ENCODE assay signal across 8 mouse cellular contexts in the genomic region with DNA sequence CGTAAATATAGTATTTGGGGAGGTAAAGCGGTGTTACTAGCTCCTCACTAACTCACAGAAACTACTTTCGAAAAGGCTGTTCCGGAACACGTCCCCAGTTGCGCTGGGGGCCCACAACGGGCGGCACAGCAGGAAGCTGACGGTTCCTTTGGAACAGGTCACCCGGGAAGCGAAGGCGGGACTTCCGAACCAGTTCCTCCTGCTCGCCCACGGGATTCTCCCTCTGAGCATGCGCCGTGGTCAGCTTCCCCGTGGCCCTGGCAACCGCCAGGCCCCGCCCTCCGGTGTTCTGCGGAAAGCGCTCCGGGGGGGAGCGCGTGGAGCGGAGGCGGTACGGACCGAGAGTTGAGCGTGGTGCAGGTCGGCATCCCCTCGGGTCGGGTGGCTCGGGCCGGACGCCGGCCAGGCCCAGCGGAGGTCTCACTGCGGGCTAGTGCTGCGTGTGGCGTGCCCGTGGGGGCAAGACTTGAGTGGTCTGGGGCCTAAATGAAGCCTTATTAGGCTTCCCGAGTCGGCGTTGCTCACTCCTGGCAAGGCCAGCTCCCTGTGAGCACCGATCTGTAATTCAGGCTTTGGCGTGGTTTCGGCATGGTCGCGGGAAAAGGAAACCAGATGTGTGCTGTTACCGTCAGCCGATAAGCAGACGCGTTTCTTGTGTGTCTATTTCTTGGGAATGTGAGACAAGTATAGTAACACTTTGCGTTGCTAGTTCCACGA. TPM values are rescaled to one million over a fixed set of nuclear protein-coding genes. Genes with fewer than 3 reads are reported as not detected.
DNase-seq lines count a peak whose midpoint lies in the region; ATAC-seq and TF ChIP-seq lines count a peak whose summit lies in the region.

A gene (minus strand): TSS at position 150 of the 717 bp plus-strand sequence.
A gene (plus strand): TSS at position 287 of the 717 bp plus-strand sequence.

- no peak for TF ChIP-seq CTCF in cortical plate, adult 2 months (IDR thresholded peaks at IDR 0.05; ENCODE audit: extremely low read depth, insufficient read depth, low read length)

- peak; percentile 91 for ATAC-seq in activated CD4-positive, CD25-positive, alpha-beta regulatory T cell, adult 4 months

- peaks cover 27% of the 10 kb centered on the region for H3K36me3 ChIP-seq in megakaryocyte, embryonic 14.5 days (replicated peaks; ENCODE audit: low read length)

- no peaks in the 10 kb centered on the region; the same call in 1 of the 2 replicates for H3K9me3 ChIP-seq in megakaryocyte, embryonic 14.5 days

- H3K4me3 ChIP-seq in cortical plate, adult 2 months (ENCODE audit: insufficient read depth, low read length) = peak within 1 kb of the TSS; percentile 72
- peak within 1 kb of the TSS; percentile 97 for H3K4me3 ChIP-seq in megakaryocyte, embryonic 14.5 days (replicated peaks)

- H3K4me1 ChIP-seq in cortical plate, adult 2 months (ENCODE audit: control insufficient read depth, insufficient read depth, low read length) = no peaks in the 10 kb centered on the region
- peaks cover 11% of the 10 kb centered on the region for H3K4me1 ChIP-seq in megakaryocyte, embryonic 14.5 days

- peak; percentile 68; the same call in 1 of the 2 replicates for TF ChIP-seq POLR2A in cortical plate, adult 2 months (IDR thresholded peaks at IDR 0.05; ENCODE audit: extremely low read depth, insufficient read depth, low read length)

- no peaks in the 10 kb centered on the region for H3K27me3 ChIP-seq in megakaryocyte, embryonic 14.5 days (replicated peaks)

- H3K27ac ChIP-seq in cortical plate, adult 2 months (ENCODE audit: insufficient read depth, low read length) = peak within 1 kb of the TSS; percentile 65; the same call in 1 of the 2 replicates

- DNase-seq in gastrocnemius, adult 8-10 months (ENCODE audit: low spot score in 2 of 2) = peak; percentile 96 to 98
- DNase-seq in hindlimb bud, embryonic 11.5 days (ENCODE audit: extremely low spot score, low read depth, low spot score) = peak; percentile 80
- DNase-seq in left cerebral cortex, adult 8-10 months (ENCODE audit: low spot score in 2 of 2) = peak; percentile 95 to 98
- peak; percentile 99 for DNase-seq in right cerebral cortex, postnatal 10 days (ENCODE audit: low spot score in 2 of 2)
- DNase-seq in urinary bladder, postnatal 25 days (ENCODE audit: low spot score) = peak; percentile 99

RNA-seq across cellular contexts. Expression of the first gene that starts in this region (rescaled TPM):
- polyA plus RNA-seq in activated CD4-positive, CD25-positive, alpha-beta regulatory T cell, adult 4 months (2017; shearing (Covaris generic)) = not detected
- polyA plus RNA-seq in cortical plate, adult 2 months (2012; rRNA removed) = 0.06 and 0.08 TPM in 2 replicates
- under 1 TPM in 2 of 4 experiments, not detected in 2; 0.15 TPM for total RNA-seq in gastrocnemius, adult 8-10 months (2022)
- not detected for total RNA-seq in left cerebral cortex, adult 8-10 months (2022)
- polyA plus RNA-seq in megakaryocyte, embryonic 14.5 days (2012; ENCODE audit: insufficient read depth, low replicate concordance) = not detected in 2 replicates

RNA-seq across cellular contexts. Expression of the second gene that starts in this region (rescaled TPM):
- 10 to 100 TPM; 18.2 to 19.2 TPM for polyA plus RNA-seq in activated CD4-positive, CD25-positive, alpha-beta regulatory T cell, adult 4 months (2017; shearing (Covaris generic))
- polyA plus RNA-seq in cortical plate, adult 2 months (2012; rRNA removed) = 13.7 and 15.0 TPM in 2 replicates
- total RNA-seq in gastrocnemius, adult 8-10 months (2022) = 1 to 10 TPM; 4.6 to 6.7 (median 5.4) TPM
- total RNA-seq in left cerebral cortex, adult 8-10 months (2022) = 10 to 100 TPM; 10.5 to 14.1 (median 11.6) TPM
- 0.57 TPM in 1 of 2 replicates, not detected in the other for polyA plus RNA-seq in megakaryocyte, embryonic 14.5 days (2012; ENCODE audit: insufficient read depth, low replicate concordance)

Comparison
In these comparisons a context has a peak if more than half of its experiments do, and no peak if none do; other contexts are left out.
1. Peak in every context shown above with its lines: DNase-seq, ATAC-seq, H3K4me3 ChIP-seq and H3K27ac ChIP-seq.